Mouse (Mus musculus) T-cell, adult 66 days (primary cell): ENCODE data around the gene Ttc3. TPM values are rescaled to one million over a fixed set of nuclear protein-coding genes. Genes with fewer than 3 reads are reported as not detected.

Source experiments
- total RNA-seq, 2 experiments: library from RNA; stranded (reverse); gene quantifications; 3 replicates in 1 of 2; 4 replicates in 1 of 2; pipeline ENCODE4 v1.2.4; 2023

Ttc3 gene
- 100 to 1,000 TPM; 173 to 183 TPM for total RNA-seq

GRCm38 (mm10) chr16:94370173-94370914 is at the start of gene Ttc3:
Gene Ttc3 (plus strand): TSS chr16:94370618.

DNA sequence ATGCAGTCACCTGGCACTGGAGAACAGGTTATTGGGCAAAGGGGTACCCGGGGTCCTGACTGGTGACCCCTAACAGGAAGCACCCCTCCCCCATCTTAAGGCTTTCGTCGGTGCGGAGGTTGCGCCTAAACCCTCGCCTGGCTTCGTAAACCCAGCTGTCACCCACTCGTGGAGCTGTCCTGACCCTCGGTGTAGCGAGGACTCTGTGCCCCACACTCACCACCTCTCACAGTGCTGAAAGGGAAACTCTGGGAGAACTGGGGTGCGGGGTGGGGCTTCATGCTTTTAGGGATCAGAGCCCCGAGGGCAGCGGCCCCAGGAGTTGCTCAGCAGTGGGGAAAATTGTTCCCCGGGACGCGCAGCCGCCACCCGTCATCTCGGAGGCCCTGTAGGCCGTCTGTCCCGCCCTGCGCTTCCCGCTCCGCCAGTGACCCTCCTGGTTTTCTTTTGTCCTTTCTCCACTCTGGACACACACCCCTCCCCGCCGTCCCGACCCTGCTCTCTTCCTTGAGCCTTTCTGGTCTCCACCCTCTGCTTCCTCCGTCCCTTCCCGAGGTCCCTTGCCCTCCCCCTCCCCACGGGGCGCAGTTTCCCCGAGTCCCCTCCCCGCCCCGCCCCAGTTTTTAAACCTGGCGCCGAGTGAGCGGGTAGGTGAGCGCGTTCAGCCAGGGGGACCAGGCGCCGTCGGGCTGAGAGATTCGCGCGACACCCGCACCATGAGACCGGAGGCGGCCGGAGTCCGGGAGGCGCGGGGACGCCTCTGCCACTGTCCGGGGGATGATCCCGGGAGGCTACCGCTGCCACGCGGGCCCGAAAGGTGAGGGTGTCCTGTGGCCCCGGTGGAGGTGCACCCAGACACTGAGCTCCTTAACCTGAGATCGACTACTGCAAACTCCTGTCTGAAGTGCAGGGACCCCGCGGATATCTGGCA is 42.4 kb upstream of the Ttc3 start, which contains the start of gene Ripply3:
Gene Ripply3 (plus strand): TSS at position 640 of the 931 bp plus-strand sequence.

DNA sequence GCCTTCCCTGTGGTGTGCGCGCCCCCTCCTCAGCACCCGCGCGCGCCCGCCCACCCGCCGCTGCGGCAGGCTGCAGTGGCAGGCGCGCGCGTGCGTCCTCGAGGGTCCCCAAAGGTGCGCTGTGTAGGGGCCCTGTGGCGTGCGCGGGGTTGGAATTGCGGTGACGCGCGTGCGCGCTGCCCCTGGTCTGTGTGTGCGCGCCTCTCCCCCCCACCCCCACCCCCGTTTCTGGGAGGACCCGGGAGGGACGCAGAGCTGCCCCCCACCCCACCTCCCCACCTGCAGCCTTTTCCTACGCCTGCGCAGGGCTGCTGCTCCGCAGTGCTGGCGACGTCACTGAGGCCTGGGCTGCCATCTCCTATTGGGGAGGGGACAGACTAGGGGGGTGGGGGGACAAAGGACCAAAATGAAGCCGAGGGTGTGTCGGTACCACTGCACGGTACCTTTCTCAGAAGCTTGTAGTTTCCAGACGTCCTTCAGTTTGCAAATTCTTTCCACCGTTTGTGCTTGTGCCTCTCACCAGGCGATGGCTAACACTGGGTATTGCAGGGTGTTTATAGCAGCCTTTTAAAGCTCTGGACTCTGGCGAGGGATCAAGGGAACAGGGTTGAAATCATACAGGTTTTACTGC is 998 bp downstream of the Ttc3 start, which contains the start of gene Pigp:
Gene Pigp (minus strand): TSS at position 542 of the 631 bp plus-strand sequence.

Other genes with a start within 250 kb of the Ttc3 start
- gene Hlcs, start 57.0 kb upstream of the Ttc3 start, total RNA-seq = 10 to 100 TPM; 46.6 to 57.9 TPM
- not detected for gene Ripply3, start 42.2 kb upstream of the Ttc3 start, total RNA-seq
- 10 to 100 TPM; 38.1 to 46.8 TPM for gene Pigp, start 1.2 kb downstream of the Ttc3 start, total RNA-seq
- 10 to 100 TPM; 34.1 to 39.8 TPM for gene Vps26c, start 156.2 kb downstream of the Ttc3 start, total RNA-seq
- 100 to 1,000 TPM; 123 to 133 TPM for gene Dyrk1a, start 199.4 kb downstream of the Ttc3 start, total RNA-seq